Mouse (Mus musculus): ENCODE results near the gene Gm15557.
"Not testable (repeated sequence)": the region's sequence is repeated elsewhere in the genome, so short reads cannot be mapped to it uniquely, and the experiment has no call there.

Gm15557 gene

GRCm38 (mm10) chr2:155940681-155941080 is at the start of gene Gm15557:
TSS of gene Gm15557 (plus strand) at chr2:155940728.
- DNase-seq (ENCODE audit: low spot score in 2 of 2) = no peak

- no peak for DNase-seq (ENCODE audit: low spot score in 2 of 2)
Measured at GRCm38 (mm10) chr2:155894307-155895045, 46.1 kb upstream of the Gm15557 start.

GRCm38 (mm10) chr2:155895046-155895735 is 45.3 kb upstream of the Gm15557 start:
- no peak for DNase-seq (ENCODE audit: low spot score in 2 of 2)

- no peak for DNase-seq (ENCODE audit: low spot score in 2 of 2)
Measured at GRCm38 (mm10) chr2:155902989-155903631, 37.4 kb upstream of the Gm15557 start.

GRCm38 (mm10) chr2:155903632-155904008 is 36.9 kb upstream of the Gm15557 start:
- no peak for DNase-seq (ENCODE audit: low spot score in 2 of 2)

GRCm38 (mm10) chr2:155914684-155915083 is 25.8 kb upstream of the Gm15557 start:
- no peak for DNase-seq (ENCODE audit: low spot score in 2 of 2)

- no peak for DNase-seq (ENCODE audit: low spot score in 2 of 2)
Measured at GRCm38 (mm10) chr2:155923143-155923542, 17.4 kb upstream of the Gm15557 start.

GRCm38 (mm10) chr2:155925213-155925612 is 15.3 kb upstream of the Gm15557 start:
- DNase-seq (ENCODE audit: low spot score in 2 of 2) = not testable (repeated sequence)

- DNase-seq (ENCODE audit: low spot score in 2 of 2) = no peak
Measured at GRCm38 (mm10) chr2:155928711-155929345, 11.7 kb upstream of the Gm15557 start.

- DNase-seq (ENCODE audit: low spot score in 2 of 2) = peak; percentile 76 to 89
Measured at GRCm38 (mm10) chr2:155929531-155930442, 10.7 kb upstream of the Gm15557 start, which contains the start of gene Uqcc1. TSS of gene Uqcc1 (minus strand) at chr2:155930310.

- DNase-seq (ENCODE audit: low spot score in 2 of 2) = no peak
Measured at GRCm38 (mm10) chr2:155939897-155940529, 515 bp upstream of the Gm15557 start.

GRCm38 (mm10) chr2:155941697-155942442 is 1.3 kb downstream of the Gm15557 start:
- no peak for DNase-seq (ENCODE audit: low spot score in 2 of 2)

- no peak for DNase-seq (ENCODE audit: low spot score in 2 of 2)
Measured at GRCm38 (mm10) chr2:155943463-155943862, 2.9 kb downstream of the Gm15557 start.

GRCm38 (mm10) chr2:155944685-155945084 is 4.2 kb downstream of the Gm15557 start:
- no peak for DNase-seq (ENCODE audit: low spot score in 2 of 2)

- DNase-seq (ENCODE audit: low spot score in 2 of 2) = no peak
Measured at GRCm38 (mm10) chr2:155945124-155945523, 4.6 kb downstream of the Gm15557 start, which contains the start of gene Gdf5. TSS of gene Gdf5 (minus strand) at chr2:155945367.

GRCm38 (mm10) chr2:155945580-155945979 is 5.1 kb downstream of the Gm15557 start:
- no peak for DNase-seq (ENCODE audit: low spot score in 2 of 2)

GRCm38 (mm10) chr2:155946069-155946468 is 5.5 kb downstream of the Gm15557 start:
- DNase-seq (ENCODE audit: low spot score in 2 of 2) = peak; percentile 71 to 88

- DNase-seq (ENCODE audit: low spot score in 2 of 2) = no peak
Measured at GRCm38 (mm10) chr2:155946499-155946898, 6.0 kb downstream of the Gm15557 start.

GRCm38 (mm10) chr2:155947390-155948002 is 7.0 kb downstream of the Gm15557 start:
- DNase-seq (ENCODE audit: low spot score in 2 of 2) = peak in 1 of 2 experiments; percentile 39

All from spleen, postnatal 10 days (tissue).